Mouse (Mus musculus) forebrain, embryonic 10.5 days (tissue): ENCODE results near the gene Ccl27b. TPM values are rescaled to one million over a fixed set of nuclear protein-coding genes. Genes with fewer than 3 reads are reported as not detected.
"Not testable (repeated sequence)": the region's sequence is repeated elsewhere in the genome, so short reads cannot be mapped to it uniquely, and the experiment has no call there.

Experiments
- DNase-seq: peaks from one replicate; pipeline ENCODE4 v3.0.0-alpha.2; 2017; ENCODE audit warnings: low spot score; ENCODE audit errors: extremely low spot score
- H3K27ac ChIP-seq: fragments of 300-500 bp; sonication (generic); 2 replicates; pipeline ENCODE4 v1.5.1; 2016; ENCODE audit warnings: mild to moderate bottlenecking
- H3K27me3 ChIP-seq: fragments of 300-500 bp; sonication (generic); 2 replicates; pipeline ENCODE4 v1.6.1; 2016; ENCODE audit warnings: mild to moderate bottlenecking; ENCODE audit not compliant: poor library complexity, severe bottlenecking
- H3K36me3 ChIP-seq: fragments of 300-500 bp; sonication (generic); replicated peaks from 2 replicates; pipeline ENCODE4 v1.6.1; 2016; ENCODE audit warnings: mild to moderate bottlenecking, moderate library complexity
- H3K4me1 ChIP-seq: fragments of 300-500 bp; sonication (generic); 2 replicates; pipeline ENCODE4 v1.6.1; 2016
- H3K4me3 ChIP-seq: fragments of 300-500 bp; sonication (generic); 2 replicates; pipeline ENCODE4 v1.5.1; 2016; ENCODE audit warnings: mild to moderate bottlenecking, moderate library complexity
- H3K9me3 ChIP-seq: fragments of 300-500 bp; sonication (generic); 2 replicates; pipeline ENCODE4 v1.6.1; 2016; ENCODE audit warnings: mild to moderate bottlenecking, moderate library complexity
- WGBS: fragments of 180-500 bp; shearing (Covaris S2); methylation state at CpG from one replicate; pipeline ENCODE4 v1.1.7; 2016; 5-methylcytosine and 5-hydroxymethylcytosine counted together
- polyA plus RNA-seq: library from polyadenylated mRNA; unstranded; fragments of >200 nt; fragmentation: Nextera tagmentation; extraction: Ambion mirVana; gene quantifications from 2 replicates; pipeline ENCODE4 v1.2.1, GENCODE M21; 2016

Ccl27b gene
- not detected in 2 replicates for polyA plus RNA-seq

GRCm38 (mm10) chr4:42654951-42655350 is at the start of gene Ccl27b:
Gene Ccl27b (plus strand): TSS chr4:42655251.
- not testable (repeated sequence) for H3K4me1 ChIP-seq, H3K9me3 ChIP-seq, H3K27me3 ChIP-seq, DNase-seq, H3K4me3 ChIP-seq, H3K36me3 ChIP-seq, H3K27ac ChIP-seq
- no CpG with 5 or more reads among the region's 9 CpGs for WGBS

- not testable (repeated sequence) for H3K27ac ChIP-seq, H3K9me3 ChIP-seq, H3K27me3 ChIP-seq, DNase-seq, H3K4me3 ChIP-seq, H3K36me3 ChIP-seq, H3K4me1 ChIP-seq
- WGBS: no CpG with 5 or more reads among the region's 5 CpGs
Measured at GRCm38 (mm10) chr4:42611895-42612294, 43.2 kb upstream of the Ccl27b start, which contains the start of gene Gm10591. Gene Gm10591 (plus strand): TSS chr4:42612195.

GRCm38 (mm10) chr4:42629419-42629818 is 25.6 kb upstream of the Ccl27b start, which contains the start of gene Gm2564:
Gene Gm2564 (plus strand): TSS chr4:42629719.
- H3K36me3 ChIP-seq, H3K27me3 ChIP-seq, H3K4me3 ChIP-seq, H3K9me3 ChIP-seq, DNase-seq, H3K27ac ChIP-seq, H3K4me1 ChIP-seq: not testable (repeated sequence)
- no CpG with 5 or more reads among the region's 8 CpGs for WGBS

GRCm38 (mm10) chr4:42661793-42662192 is 6.7 kb downstream of the Ccl27b start, which contains the start of gene Il11ra2:
Gene Il11ra2 (minus strand): TSS chr4:42661893.
- H3K27me3 ChIP-seq, H3K36me3 ChIP-seq, H3K4me3 ChIP-seq, H3K27ac ChIP-seq, H3K9me3 ChIP-seq, DNase-seq, H3K4me1 ChIP-seq: not testable (repeated sequence)
- WGBS: no CpG with 5 or more reads among the region's 3 CpGs

GRCm38 (mm10) chr4:42675415-42675814 is 20.4 kb downstream of the Ccl27b start:
- H3K9me3 ChIP-seq, H3K27ac ChIP-seq, H3K4me1 ChIP-seq, H3K27me3 ChIP-seq, H3K4me3 ChIP-seq, H3K36me3 ChIP-seq, DNase-seq: not testable (repeated sequence)
- no CpG with 5 or more reads among the region's 4 CpGs for WGBS

GRCm38 (mm10) chr4:42679365-42679764 is 24.3 kb downstream of the Ccl27b start:
- not testable (repeated sequence) for H3K9me3 ChIP-seq, H3K36me3 ChIP-seq, H3K27ac ChIP-seq, DNase-seq, H3K27me3 ChIP-seq, H3K4me3 ChIP-seq, H3K4me1 ChIP-seq
- WGBS: no CpG with 5 or more reads among the region's 7 CpGs

GRCm38 (mm10) chr4:42680374-42681356 is 25.6 kb downstream of the Ccl27b start:
- H3K27me3 ChIP-seq, H3K4me1 ChIP-seq, H3K4me3 ChIP-seq, H3K36me3 ChIP-seq, H3K9me3 ChIP-seq, DNase-seq, H3K27ac ChIP-seq: not testable (repeated sequence)
- WGBS: no CpG with 5 or more reads among the region's 32 CpGs

GRCm38 (mm10) chr4:42681473-42682182 is 26.6 kb downstream of the Ccl27b start:
- WGBS: no CpG with 5 or more reads among the region's 66 CpGs
- not testable (repeated sequence) for DNase-seq, H3K36me3 ChIP-seq, H3K27ac ChIP-seq, H3K4me3 ChIP-seq, H3K27me3 ChIP-seq, H3K9me3 ChIP-seq, H3K4me1 ChIP-seq

- no CpG with 5 or more reads among the region's 18 CpGs for WGBS
- not testable (repeated sequence) for H3K36me3 ChIP-seq
Measured at GRCm38 (mm10) chr4:42682183-42682524, 27.1 kb downstream of the Ccl27b start.

More at GRCm38 (mm10) chr4:42682183-42682524, 27.1 kb downstream of the Ccl27b start:
- not testable (repeated sequence) for DNase-seq, H3K9me3 ChIP-seq, H3K4me1 ChIP-seq, H3K4me3 ChIP-seq, H3K27me3 ChIP-seq, H3K27ac ChIP-seq

Other genes starting within 250 kb of the Ccl27b start
- gene Gm21586, start 215.9 kb upstream of the Ccl27b start, polyA plus RNA-seq: not detected in 2 replicates
- gene Gm2163, start 188.5 kb upstream of the Ccl27b start, polyA plus RNA-seq: 0.09 TPM in 1 of 2 replicates, not detected in the other
- gene Fam205a2, start 127.1 kb upstream of the Ccl27b start, polyA plus RNA-seq: 0.05 TPM in 1 of 2 replicates, not detected in the other
- not detected in 2 replicates for gene Gm10591, start 43.1 kb upstream of the Ccl27b start, polyA plus RNA-seq
- not detected in 2 replicates for gene Gm2564, start 25.5 kb upstream of the Ccl27b start, polyA plus RNA-seq
- gene Il11ra2, start 6.6 kb downstream of the Ccl27b start, polyA plus RNA-seq: not detected in 2 replicates
- gene 4930578G10Rik, start 80.3 kb downstream of the Ccl27b start, polyA plus RNA-seq: 0.58 and 0.73 TPM in 2 replicates
- gene Ccl19, start 101.3 kb downstream of the Ccl27b start, polyA plus RNA-seq: not detected in 2 replicates
- gene Ccl21a, start 118.7 kb downstream of the Ccl27b start, polyA plus RNA-seq: 0.32 TPM in 1 of 2 replicates, not detected in the other
- gene Fam205a1, start 198.6 kb downstream of the Ccl27b start, polyA plus RNA-seq: 0.07 TPM in 1 of 2 replicates, not detected in the other
- gene Gm12394, start 201.5 kb downstream of the Ccl27b start, polyA plus RNA-seq: 0.27 and 0.37 TPM in 2 replicates
- 0.18 and 0.53 TPM in 2 replicates for gene Fam205c, start 219.0 kb downstream of the Ccl27b start, polyA plus RNA-seq